Mouse (Mus musculus) lung, adult 2 months (tissue): ENCODE measurements around the gene Gm42674.

Source experiments
- CTCF ChIP-seq: fragments of 200-500 bp; IDR thresholded peaks from 2 replicates; pipeline ENCODE4 v1.5.1; 2011; ENCODE audit warnings: mild to moderate bottlenecking, low read length, control low read depth; ENCODE audit not compliant: insufficient read depth
- POLR2A ChIP-seq: fragments of 200-500 bp; IDR thresholded peaks from 2 replicates; pipeline ENCODE4 v1.6.1; 2011; ENCODE audit warnings: low read depth, mild to moderate bottlenecking, control low read depth, low read length, borderline replicate concordance; ENCODE audit errors: extremely low read depth

DNA sequence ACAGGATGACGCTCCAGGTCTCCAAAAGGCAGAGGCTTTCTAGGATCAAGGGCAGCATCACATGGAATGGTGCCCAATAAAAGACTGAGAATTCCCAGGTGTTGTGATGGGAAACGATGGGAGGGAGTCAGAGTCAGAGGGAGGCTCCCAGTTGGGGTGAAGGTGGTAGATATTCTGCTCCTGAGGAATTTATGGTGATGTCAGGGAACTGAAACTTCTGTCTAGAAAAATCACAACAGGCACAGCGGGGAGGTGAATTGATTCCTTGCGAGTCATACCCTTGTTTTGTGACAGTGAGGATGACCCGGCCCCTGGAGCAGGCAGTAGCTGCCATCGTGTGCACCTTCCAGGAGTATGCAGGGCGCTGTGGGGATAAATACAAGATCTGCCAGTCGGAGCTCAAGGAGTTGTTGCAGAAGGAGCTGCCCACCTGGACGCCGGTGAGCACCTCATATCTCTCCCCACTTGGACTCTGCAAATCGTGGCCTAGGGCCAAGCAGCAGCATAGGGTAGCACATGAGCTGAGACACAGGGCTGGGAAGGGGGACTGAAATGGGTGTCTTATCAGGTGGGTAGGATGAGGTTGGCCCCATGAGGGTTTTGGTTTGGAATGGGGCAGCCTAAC, at the start of gene Gm42674:
- no peak for TF ChIP-seq CTCF
- TF ChIP-seq POLR2A = no peak
